Mouse (Mus musculus) cortical plate, adult 2 months (tissue): ENCODE measurements around the gene Rabep1.

Experiments used
- CTCF ChIP-seq: fragments of 200-500 bp; IDR thresholded peaks from 2 replicates; pipeline ENCODE4 v1.5.1; 2011; ENCODE audit warnings: mild to moderate bottlenecking, control low read depth, low read length; ENCODE audit not compliant: insufficient read depth; ENCODE audit errors: extremely low read depth
- POLR2A ChIP-seq: fragments of 200-500 bp; IDR thresholded peaks from 2 replicates; pipeline ENCODE4 v1.6.1; 2011; ENCODE audit warnings: mild to moderate bottlenecking, low read length, control low read depth; ENCODE audit not compliant: insufficient read depth; ENCODE audit errors: extremely low read depth

- no peak for TF ChIP-seq CTCF
- TF ChIP-seq POLR2A: no peak
Observed at GRCm38 (mm10) chr11:70890643-70891042, 46.1 kb downstream of the Rabep1 start.
